Mouse (Mus musculus): ENCODE data around the gene Irx5.

- TF ChIP-seq EP300 (IDR thresholded peaks at IDR 0.05; ENCODE audit: low read depth), result no peak
- TF ChIP-seq CTCF (IDR thresholded peaks at IDR 0.05; ENCODE audit: low read depth), result no peak
Measured at GRCm38 (mm10) chr8:92413583-92413982, 56.2 kb downstream of the Irx5 start.
